Mouse (Mus musculus) stomach, postnatal 0 days (tissue): Measurements from ENCODE around the gene Plekha6. TPM values are rescaled to one million over a fixed set of nuclear protein-coding genes. Genes with fewer than 3 reads are reported as not detected.

Source experiments
- ATAC-seq: fragments of 200-750 bp; cut with Nextera tagmentation; 2 replicates; pipeline ENCODE4 v1.8.0; 2017; ENCODE audit not compliant: low FRiP score, low TSS enrichment
- DNase-seq: peaks from one replicate; pipeline ENCODE4 v3.0.0-alpha.2; 2016; ENCODE audit warnings: low spot score
- H3K27ac ChIP-seq: fragments of 300-500 bp; sonication (generic); replicated peaks from 2 replicates; pipeline ENCODE4 v1.5.1; 2014; ENCODE audit warnings: mild to moderate bottlenecking, control low read depth
- H3K27me3 ChIP-seq: fragments of 300-500 bp; sonication (generic); 2 replicates; pipeline ENCODE4 v1.6.1; 2014; ENCODE audit warnings: low read length; ENCODE audit not compliant: control insufficient read depth, insufficient read depth
- H3K36me3 ChIP-seq: fragments of 300-500 bp; sonication (generic); 2 replicates; pipeline ENCODE4 v1.6.1; 2014; ENCODE audit warnings: low read length, mixed read lengths; ENCODE audit not compliant: control insufficient read depth, insufficient read depth
- H3K4me1 ChIP-seq: fragments of 300-500 bp; sonication (generic); replicated peaks from 2 replicates; pipeline ENCODE4 v1.6.1; 2014; ENCODE audit warnings: antibody characterized with exemption; ENCODE audit not compliant: control insufficient read depth, insufficient read depth
- H3K4me2 ChIP-seq: fragments of 300-500 bp; sonication (generic); replicated peaks from 2 replicates; pipeline ENCODE4 v1.6.1; 2014; ENCODE audit warnings: low read depth, mild to moderate bottlenecking, control low read depth, moderate library complexity
- H3K4me3 ChIP-seq: fragments of 300-500 bp; sonication (generic); 2 replicates; pipeline ENCODE4 v1.5.1; 2014; ENCODE audit warnings: low read depth, low read length, control low read depth
- H3K9ac ChIP-seq: fragments of 300-500 bp; sonication (generic); 2 replicates; pipeline ENCODE4 v1.6.1; 2014; ENCODE audit warnings: mild to moderate bottlenecking, low read length, control low read depth, mixed read lengths
- H3K9me3 ChIP-seq: fragments of 300-500 bp; sonication (generic); 2 replicates; pipeline ENCODE4 v1.6.1; 2016; ENCODE audit warnings: low read length; ENCODE audit not compliant: control insufficient read depth
- CTCF ChIP-seq: IDR thresholded peaks from 2 replicates; pipeline ENCODE4 v1.5.1; 2016; ENCODE audit warnings: antibody characterized with exemption, low read depth, mild to moderate bottlenecking, moderate library complexity
- EP300 ChIP-seq: optimal IDR thresholded peaks from 2 replicates; pipeline ENCODE3; 2016; ENCODE audit warnings: antibody characterized with exemption
- WGBS: fragments of 180-500 bp; shearing (Covaris S2); extraction: QIAGEN DNeasy Blood & Tissue Kit; methylation state at CpG from one replicate; pipeline ENCODE4 v1.1.7; 2014; 5-methylcytosine and 5-hydroxymethylcytosine counted together
- polyA plus RNA-seq: library from polyadenylated mRNA; unstranded; fragments of >200 nt; fragmentation: Nextera tagmentation; extraction: Ambion mirVana; gene quantifications from 2 replicates; pipeline ENCODE4 v1.2.1, GENCODE M21; 2015

Plekha6 gene
- polyA plus RNA-seq, 1 experiment from 2014 or later, result 11.1 TPM

- Histone ChIP-seq H3K27ac (no peak overlapping the region), H3K4me1 (no peaks in the 10 kb centered on the region), H3K4me3 (no peak overlapping the region), H3K9ac (no peak overlapping the region), H3K36me3 (no peaks in the 10 kb centered on the region), H3K9me3 (no peaks in the 10 kb centered on the region), H3K27me3 (no peaks in the 10 kb centered on the region), H3K4me2 (no peak overlapping the region)
- 12% methylated on average over 6 of the region's 6 CpGs for WGBS
- DNase-seq (peak; percentile 49), ATAC-seq (no peak)
- TF ChIP-seq EP300 (no peak), CTCF (peak; percentile 84)
These were observed 143.3 kb downstream of the Plekha6 start for GRCm38 (mm10) chr1:133307318-133307717.

- WGBS, result 44% methylated on average over 14 of the region's 14 CpGs
- no peak within 1 kb of the TSS for H3K4me3 ChIP-seq
- H3K9ac ChIP-seq, result no peak within 1 kb of the TSS; the same call in none of the 2 replicates
- peak; percentile 72 for ATAC-seq
- TF ChIP-seq CTCF (no peak), EP300 (no peak)
- peak; percentile 78 for DNase-seq
- H3K36me3 ChIP-seq, result no peaks in the 10 kb centered on the region
- H3K9me3 ChIP-seq, result no peaks in the 10 kb centered on the region
- no peaks in the 10 kb centered on the region for H3K27me3 ChIP-seq
- no peaks in the 10 kb centered on the region for H3K4me1 ChIP-seq
- peak within 1 kb of the TSS; percentile 35 for H3K4me2 ChIP-seq
- peak within 1 kb of the TSS; percentile 8 for H3K27ac ChIP-seq
These were observed 145.8 kb downstream of the Plekha6 start, which contains the start of gene Golt1a for GRCm38 (mm10) chr1:133309652-133310267. Golt1a (plus strand) TSS chr1:133309800.

- Histone ChIP-seq H3K9ac (no peak overlapping the region), H3K9me3 (no peaks in the 10 kb centered on the region), H3K36me3 (no peaks in the 10 kb centered on the region), H3K27me3 (no peaks in the 10 kb centered on the region), H3K4me2 (no peak overlapping the region), H3K4me1 (no peaks in the 10 kb centered on the region), H3K27ac (no peak overlapping the region; the same call in 1 of the 2 replicates), H3K4me3 (no peak overlapping the region)
- WGBS, result 64% methylated on average over 4 of the region's 4 CpGs
- DNase-seq (no peak), ATAC-seq (no peak)
- TF ChIP-seq EP300, result no peak
- TF ChIP-seq CTCF, result peak; percentile 65
These were observed 147.2 kb downstream of the Plekha6 start for GRCm38 (mm10) chr1:133311240-133311639.

GRCm38 (mm10) chr1:133311946-133312345 is 147.9 kb downstream of the Plekha6 start:
- H3K9me3 ChIP-seq, result no peaks in the 10 kb centered on the region
- H3K36me3 ChIP-seq, result no peaks in the 10 kb centered on the region
- no peaks in the 10 kb centered on the region for H3K27me3 ChIP-seq
- ATAC-seq (no peak), DNase-seq (no peak)
- no peak overlapping the region for H3K4me3 ChIP-seq
- no peak for TF ChIP-seq CTCF
- no peak for TF ChIP-seq EP300
- H3K4me2 ChIP-seq, result no peak overlapping the region
- 24% methylated on average over 10 of the region's 10 CpGs for WGBS
- H3K4me1 ChIP-seq, result no peaks in the 10 kb centered on the region
- H3K9ac ChIP-seq, result no peak overlapping the region
- H3K27ac ChIP-seq, result no peak overlapping the region

- TF ChIP-seq CTCF, result peak; percentile 82
- TF ChIP-seq EP300, result no peak
- Histone ChIP-seq H3K27ac (no peak overlapping the region), H3K9ac (no peak overlapping the region), H3K27me3 (no peaks in the 10 kb centered on the region), H3K9me3 (no peaks in the 10 kb centered on the region), H3K4me1 (no peaks in the 10 kb centered on the region), H3K4me2 (no peak overlapping the region), H3K4me3 (no peak overlapping the region), H3K36me3 (no peaks in the 10 kb centered on the region)
- peak; percentile 76 for DNase-seq
- ATAC-seq, result no peak
- WGBS, result 29% methylated on average over 8 of the region's 8 CpGs
These were observed 150.4 kb downstream of the Plekha6 start for GRCm38 (mm10) chr1:133314364-133314763.

- DNase-seq (no peak), ATAC-seq (no peak)
- Histone ChIP-seq H3K4me3 (no peak overlapping the region), H3K36me3 (no peaks in the 10 kb centered on the region), H3K9me3 (no peaks in the 10 kb centered on the region), H3K4me2 (no peak overlapping the region), H3K27me3 (no peaks in the 10 kb centered on the region), H3K27ac (no peak overlapping the region), H3K9ac (no peak overlapping the region), H3K4me1 (no peaks in the 10 kb centered on the region)
- WGBS, result 76% methylated on average over 6 of the region's 6 CpGs
- no peak for TF ChIP-seq EP300
- TF ChIP-seq CTCF, result no peak
These were observed 151.8 kb downstream of the Plekha6 start for GRCm38 (mm10) chr1:133315775-133316174.
